Mouse (Mus musculus) stomach, embryonic 16.5 days (tissue): ENCODE data around the gene Pou2f2. TPM values are rescaled to one million over a fixed set of nuclear protein-coding genes. Genes with fewer than 3 reads are reported as not detected.
A peak's percentile ranks its signal among the peaks of the same experiment; 100 is the strongest.

Experiments
- ATAC-seq: fragments of 200-750 bp; cut with Nextera tagmentation; 2 replicates; pipeline ENCODE4 v1.8.0; 2017; ENCODE audit warnings: moderate number of reproducible peaks, moderate TSS enrichment; ENCODE audit not compliant: insufficient read depth, low FRiP score
- H3K27ac ChIP-seq: fragments of 300-500 bp; sonication (generic); 2 replicates; pipeline ENCODE4 v1.5.1; 2014; ENCODE audit warnings: low read length
- H3K27me3 ChIP-seq: fragments of 300-500 bp; sonication (generic); 2 replicates; pipeline ENCODE4 v1.6.1; 2014; ENCODE audit warnings: low read length, control low read depth, mixed read lengths; ENCODE audit not compliant: control insufficient read depth, insufficient read depth
- H3K36me3 ChIP-seq: fragments of 300-500 bp; sonication (generic); 2 replicates; pipeline ENCODE4 v1.6.1; 2014; ENCODE audit warnings: low read length; ENCODE audit not compliant: control insufficient read depth, insufficient read depth
- H3K4me1 ChIP-seq: fragments of 300-500 bp; sonication (generic); 2 replicates; pipeline ENCODE4 v1.6.1; 2014; ENCODE audit warnings: low read length, control low read depth, mixed read lengths; ENCODE audit not compliant: control insufficient read depth, insufficient read depth
- H3K4me2 ChIP-seq: fragments of 300-500 bp; sonication (generic); 2 replicates; pipeline ENCODE4 v1.6.1; 2014; ENCODE audit warnings: low read depth, low read length, mixed read lengths
- H3K4me3 ChIP-seq: fragments of 300-500 bp; sonication (generic); replicated peaks from 2 replicates; pipeline ENCODE4 v1.5.1; 2014; ENCODE audit warnings: mild to moderate bottlenecking, low read length
- H3K9ac ChIP-seq: fragments of 300-500 bp; sonication (generic); 2 replicates; pipeline ENCODE4 v1.6.1; 2014; ENCODE audit warnings: low read length
- H3K9me3 ChIP-seq: fragments of 300-500 bp; sonication (generic); replicated peaks from 2 replicates; pipeline ENCODE4 v1.6.1; 2016; ENCODE audit warnings: low read length, control low read depth; ENCODE audit not compliant: control insufficient read depth
- WGBS: fragments of 180-500 bp; shearing (Covaris S2); extraction: QIAGEN DNeasy Blood & Tissue Kit; methylation state at CpG from one replicate; pipeline ENCODE4 v1.1.7; 2014; 5-methylcytosine and 5-hydroxymethylcytosine counted together
- polyA plus RNA-seq: library from polyadenylated mRNA; unstranded; fragments of >200 nt; fragmentation: Nextera tagmentation; extraction: Ambion mirVana; gene quantifications from 2 replicates; pipeline ENCODE4 v1.2.1, GENCODE M21; 2015

Pou2f2 gene
- polyA plus RNA-seq, 1 experiment from 2014 or later: 1.4 TPM

DNA sequence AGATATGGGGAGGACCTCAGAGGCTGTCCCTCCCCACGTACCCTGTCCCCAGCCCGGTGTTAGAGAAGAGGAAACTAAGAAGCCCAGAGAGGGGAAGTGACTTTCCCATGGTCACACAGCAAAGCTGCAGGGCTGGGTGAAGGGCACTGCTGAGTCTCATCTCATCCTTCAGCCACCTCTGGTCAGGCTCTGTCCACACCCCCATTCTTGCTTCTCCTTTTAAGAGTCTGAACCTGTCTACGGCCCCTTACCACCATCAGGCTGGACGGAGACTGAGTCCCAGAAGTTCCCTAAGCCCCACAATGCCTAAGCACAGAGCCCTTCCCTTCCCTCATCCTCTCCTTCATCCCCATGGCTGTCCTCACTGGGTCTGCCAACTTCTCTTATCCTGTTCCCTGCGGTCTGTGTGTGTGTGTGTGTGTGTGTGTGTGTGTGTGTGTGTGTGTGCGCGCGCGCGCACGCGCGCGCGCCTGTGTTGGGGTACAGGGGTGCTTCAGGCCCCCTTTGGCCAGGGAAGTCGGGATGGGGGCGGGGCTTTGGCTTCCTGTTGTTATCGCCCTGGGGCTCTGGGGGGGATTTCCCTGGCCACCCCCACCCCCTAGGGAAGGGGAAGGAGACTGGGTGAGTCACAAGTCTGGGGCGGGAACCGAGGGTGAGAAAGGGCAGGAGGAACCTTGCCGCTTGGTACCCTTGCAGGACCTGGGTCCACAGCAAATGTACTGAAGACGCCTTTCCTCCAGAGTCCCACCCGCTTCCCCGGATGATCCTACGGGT lies 59.3 kb downstream of the Pou2f2 start:
- Histone ChIP-seq H3K4me1 (no peaks in the 10 kb centered on the region), H3K9ac (no peak overlapping the region), H3K27me3 (0 out of 2 replicates have a peak, but pooled peaks cover 3% of the 10 kb centered on the region), H3K4me3 (no peak overlapping the region), H3K9me3 (no peaks in the 10 kb centered on the region), H3K4me2 (no peak overlapping the region), H3K36me3 (no peaks in the 10 kb centered on the region), H3K27ac (no peak overlapping the region)
- ATAC-seq: peak; percentile 39; the same call in 1 of the 2 replicates
- 59% methylated on average over 22 of the region's 25 CpGs for WGBS

- H3K9me3 ChIP-seq: no peaks in the 10 kb centered on the region
- H3K4me2 ChIP-seq: no peak overlapping the region
- WGBS: 83% methylated on average over 16 of the region's 16 CpGs
- H3K4me1 ChIP-seq: no peaks in the 10 kb centered on the region
- no peak for ATAC-seq
- 0 out of 2 replicates have a peak, but pooled peaks cover 3% of the 10 kb centered on the region for H3K27me3 ChIP-seq
- no peak overlapping the region for H3K9ac ChIP-seq
- H3K4me3 ChIP-seq: no peak overlapping the region
- no peak overlapping the region for H3K27ac ChIP-seq
- H3K36me3 ChIP-seq: no peaks in the 10 kb centered on the region
Observed at GRCm38 (mm10) chr7:25112956-25113603, 66.4 kb downstream of the Pou2f2 start.

- no peaks in the 10 kb centered on the region for H3K4me1 ChIP-seq
- no peak overlapping the region for H3K9ac ChIP-seq
- 0 out of 2 replicates have a peak, but pooled peaks cover 3% of the 10 kb centered on the region for H3K27me3 ChIP-seq
- 84% methylated on average over 17 of the region's 17 CpGs for WGBS
- no peak overlapping the region for H3K4me3 ChIP-seq
- H3K4me2 ChIP-seq: no peak overlapping the region
- no peaks in the 10 kb centered on the region for H3K36me3 ChIP-seq
- H3K27ac ChIP-seq: no peak overlapping the region
- no peaks in the 10 kb centered on the region for H3K9me3 ChIP-seq
- no peak for ATAC-seq
Observed at GRCm38 (mm10) chr7:25112178-25112955, 67.2 kb downstream of the Pou2f2 start.

DNA sequence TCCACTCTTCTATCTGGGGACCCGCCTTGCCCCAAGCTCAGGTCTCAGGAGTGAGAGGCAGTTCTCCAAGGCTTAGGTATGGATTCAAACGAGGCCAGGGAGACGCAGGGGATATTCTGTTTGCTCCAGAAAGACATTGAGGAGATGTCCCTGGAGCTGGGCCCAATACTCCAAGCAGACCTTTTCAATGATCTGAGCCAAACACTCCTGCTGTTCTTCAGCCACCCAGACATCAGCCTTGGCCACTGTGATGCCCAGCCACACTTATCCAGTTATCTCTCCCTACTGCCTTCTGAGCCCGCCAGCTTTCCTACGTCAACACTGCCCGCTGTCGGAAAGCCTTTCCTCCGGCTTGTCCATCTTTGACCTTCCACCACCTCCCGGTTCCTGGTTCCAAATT lies 69.2 kb downstream of the Pou2f2 start:
- Histone ChIP-seq H3K36me3 (no peaks in the 10 kb centered on the region), H3K9ac (no peak overlapping the region), H3K9me3 (no peaks in the 10 kb centered on the region), H3K4me3 (no peak overlapping the region), H3K4me2 (no peak overlapping the region), H3K27me3 (0 out of 2 replicates have a peak, but pooled peaks cover under 1% of the 10 kb centered on the region), H3K4me1 (no peaks in the 10 kb centered on the region), H3K27ac (no peak overlapping the region)
- WGBS: 74% methylated on average over 9 of the region's 9 CpGs
- no peak for ATAC-seq

DNA sequence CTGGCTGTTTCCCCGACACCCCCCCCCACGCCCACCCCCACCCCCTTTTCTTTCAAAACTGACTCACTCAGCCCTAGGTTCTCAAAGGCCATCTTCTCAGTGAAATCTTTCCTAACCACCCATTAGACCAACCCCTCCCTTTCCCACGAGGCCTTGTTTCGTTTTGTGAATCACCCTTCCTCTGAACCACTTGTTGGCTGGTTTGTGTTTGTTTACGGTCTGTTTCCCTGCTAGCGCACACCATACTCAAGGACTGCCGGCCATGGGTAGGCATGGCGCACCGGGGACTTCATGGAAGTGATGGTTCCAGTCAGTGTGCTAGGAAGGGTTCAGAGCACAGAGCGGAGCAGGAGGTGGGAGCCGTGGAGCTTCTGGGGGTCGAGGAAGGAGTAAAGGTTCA lies 70.2 kb downstream of the Pou2f2 start:
- Histone ChIP-seq H3K27me3 (no peaks in the 10 kb centered on the region), H3K9ac (no peak overlapping the region), H3K9me3 (no peaks in the 10 kb centered on the region), H3K36me3 (no peaks in the 10 kb centered on the region), H3K27ac (no peak overlapping the region), H3K4me2 (no peak overlapping the region), H3K4me1 (no peaks in the 10 kb centered on the region), H3K4me3 (no peak overlapping the region)
- 79% methylated on average over 12 of the region's 12 CpGs for WGBS
- no peak for ATAC-seq

DNA sequence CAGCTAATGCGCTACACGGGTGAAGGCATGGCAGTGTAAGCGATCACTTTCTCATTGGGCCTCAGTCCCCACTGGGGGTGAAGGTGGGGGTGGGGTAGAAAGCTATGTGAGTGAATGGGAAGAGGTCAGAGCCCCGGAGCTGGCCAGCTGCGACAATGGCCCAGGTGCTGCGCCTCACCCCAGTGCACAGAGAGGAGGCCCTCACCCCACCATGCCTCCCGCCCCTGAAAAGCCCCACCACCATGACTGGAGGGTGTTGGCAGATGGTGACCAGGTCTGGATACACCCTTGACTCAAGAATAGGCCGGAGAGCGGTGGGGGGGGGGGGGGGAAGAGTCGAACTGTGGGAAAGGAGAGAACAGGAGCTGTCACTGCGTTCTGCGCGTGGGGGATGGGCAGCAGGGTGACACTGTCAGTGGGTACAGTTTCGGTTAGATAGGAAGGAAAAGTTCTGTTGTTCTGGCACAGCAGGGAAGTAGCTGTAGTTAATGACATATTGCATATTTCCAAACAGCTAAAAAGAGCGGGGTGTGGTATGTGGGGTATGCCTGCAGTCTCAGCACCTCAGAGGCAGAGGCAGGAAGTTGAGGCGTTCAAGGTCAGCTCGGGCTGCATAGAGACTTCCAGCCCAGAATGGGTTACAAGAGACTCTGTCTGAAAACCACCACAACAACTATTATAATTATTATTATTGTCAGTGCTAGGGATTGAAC lies 72.6 kb downstream of the Pou2f2 start:
- Histone ChIP-seq H3K4me2 (no peak overlapping the region), H3K27ac (no peak overlapping the region), H3K9ac (no peak overlapping the region), H3K36me3 (no peaks in the 10 kb centered on the region), H3K4me1 (no peaks in the 10 kb centered on the region), H3K9me3 (no peaks in the 10 kb centered on the region), H3K27me3 (no peaks in the 10 kb centered on the region), H3K4me3 (no peak overlapping the region)
- ATAC-seq: no peak
- 50% methylated on average over 16 of the region's 17 CpGs for WGBS

DNA sequence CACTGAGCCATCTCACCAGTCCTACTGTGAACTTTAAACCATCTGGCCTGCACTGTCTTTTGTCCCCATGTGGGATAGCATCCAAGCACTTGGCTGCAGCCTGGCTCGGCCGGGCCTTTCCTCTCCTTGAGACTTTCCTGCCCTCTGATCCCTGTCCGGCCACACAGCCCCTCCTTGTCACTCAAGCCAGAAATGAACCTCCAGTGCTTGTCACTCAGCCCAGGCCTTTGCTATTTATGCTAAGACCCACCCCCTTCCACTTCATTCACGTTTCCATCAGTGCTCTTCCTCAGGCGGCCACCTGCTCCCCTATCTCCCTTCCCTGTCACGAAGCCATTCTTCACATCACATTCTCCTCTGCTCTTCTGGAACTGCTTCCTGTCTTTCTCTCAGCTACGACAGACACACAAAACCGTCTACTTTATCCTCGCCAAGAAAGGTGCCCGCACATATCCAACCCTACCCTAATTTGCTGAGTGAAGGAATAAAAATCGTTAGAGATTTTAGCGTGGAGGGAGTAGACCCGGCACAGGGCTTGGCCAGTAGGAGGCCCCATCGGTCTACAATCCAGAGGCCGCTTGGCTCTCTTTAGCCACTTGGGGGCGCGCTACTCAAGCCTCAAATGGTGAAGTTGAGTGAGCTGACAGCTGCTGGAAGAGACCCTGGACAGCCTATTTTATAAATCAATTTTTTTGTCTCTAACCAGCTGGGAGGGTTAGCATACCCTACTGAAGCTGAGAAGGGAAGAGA lies 73.9 kb downstream of the Pou2f2 start:
- Histone ChIP-seq H3K27ac (no peak overlapping the region), H3K9me3 (no peaks in the 10 kb centered on the region), H3K4me2 (no peak overlapping the region), H3K9ac (no peak overlapping the region), H3K4me3 (no peak overlapping the region), H3K4me1 (no peaks in the 10 kb centered on the region), H3K36me3 (no peaks in the 10 kb centered on the region), H3K27me3 (no peaks in the 10 kb centered on the region)
- WGBS: 20% methylated on average over 17 of the region's 17 CpGs
- no peak for ATAC-seq

DNA sequence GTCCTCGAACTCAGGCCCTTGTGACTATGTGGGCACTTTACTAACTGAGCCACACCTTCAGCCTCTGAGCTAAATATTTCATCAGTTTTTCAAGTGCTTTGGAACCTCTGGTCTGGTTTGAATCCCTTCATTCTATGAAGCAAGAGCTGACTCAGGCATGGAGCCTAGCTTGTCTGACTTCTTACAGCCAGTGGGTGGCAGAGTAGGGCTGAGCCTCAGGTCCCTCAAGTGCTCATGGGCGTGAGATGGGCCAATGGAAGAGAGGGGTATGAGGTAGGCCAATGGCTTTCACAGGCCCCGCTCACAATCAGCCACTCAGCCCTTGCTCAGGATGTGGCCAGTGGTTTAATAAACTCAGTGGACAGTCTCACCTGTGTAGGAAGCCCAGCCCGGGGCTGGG lies 79.9 kb downstream of the Pou2f2 start:
- no peaks in the 10 kb centered on the region for H3K9me3 ChIP-seq
- no peaks in the 10 kb centered on the region for H3K27me3 ChIP-seq
- H3K27ac ChIP-seq: no peak overlapping the region
- H3K36me3 ChIP-seq: no peaks in the 10 kb centered on the region
- 50% methylated on average over 4 of the region's 4 CpGs for WGBS
- H3K4me3 ChIP-seq: no peak overlapping the region
- no peak overlapping the region for H3K9ac ChIP-seq
- ATAC-seq: peak; percentile 51; the same call in 1 of the 2 replicates
- no peaks in the 10 kb centered on the region for H3K4me1 ChIP-seq
- no peak overlapping the region for H3K4me2 ChIP-seq
